Mouse (Mus musculus): ENCODE results near the gene Abcf2.

GRCm38 (mm10) chr5:24587200-24587577 lies 9.9 kb upstream of the Abcf2 start:
- TF ChIP-seq GATA1 (IDR thresholded peaks at IDR 0.05; ENCODE audit: borderline replicate concordance, low read length) (no peak), FLI1 (IDR thresholded peaks at IDR 0.05; ENCODE audit: low read length) (no peak)
